Mouse (Mus musculus) lung, postnatal 0 days (tissue): Measurements from ENCODE around the gene Pth1r. TPM values are rescaled to one million over a fixed set of nuclear protein-coding genes. Genes with fewer than 3 reads are reported as not detected.

ENCODE experiments used
- ATAC-seq: fragments of 200-750 bp; cut with Nextera tagmentation; 2 replicates; pipeline ENCODE4 v1.8.0; 2017; ENCODE audit warnings: moderate library complexity
- DNase-seq: peaks from one replicate; pipeline ENCODE4 v3.0.0-alpha.2; 2016; ENCODE audit warnings: low spot score
- H3K27ac ChIP-seq: fragments of 300-500 bp; sonication (generic); 2 replicates; pipeline ENCODE4 v1.5.1; 2014; ENCODE audit warnings: antibody characterized with exemption, mild to moderate bottlenecking, low read length, mixed read lengths
- H3K27me3 ChIP-seq: fragments of 300-500 bp; sonication (generic); replicated peaks from 2 replicates; pipeline ENCODE4 v1.6.1; 2014; ENCODE audit warnings: low read length, mixed read lengths; ENCODE audit not compliant: insufficient read depth
- H3K36me3 ChIP-seq: fragments of 300-500 bp; sonication (generic); 2 replicates; pipeline ENCODE4 v1.6.1; 2014; ENCODE audit warnings: low read length, mixed read lengths; ENCODE audit not compliant: insufficient read depth
- H3K4me1 ChIP-seq: fragments of 300-500 bp; sonication (generic); 2 replicates; pipeline ENCODE4 v1.6.1; 2014; ENCODE audit warnings: antibody characterized with exemption, low read depth, low read length, mixed read lengths; ENCODE audit not compliant: insufficient read depth
- H3K4me2 ChIP-seq: fragments of 300-500 bp; sonication (generic); replicated peaks from 2 replicates; pipeline ENCODE4 v1.6.1; 2014; ENCODE audit warnings: low read depth, mild to moderate bottlenecking, low read length, moderate library complexity, mixed read lengths
- H3K4me3 ChIP-seq: fragments of 300-500 bp; sonication (generic); 2 replicates; pipeline ENCODE4 v1.5.1; 2014; ENCODE audit warnings: low read depth, low read length
- H3K9ac ChIP-seq: fragments of 300-500 bp; sonication (generic); replicated peaks from 2 replicates; pipeline ENCODE4 v1.6.1; 2014; ENCODE audit warnings: low read depth, mild to moderate bottlenecking
- H3K9me3 ChIP-seq: fragments of 300-500 bp; sonication (generic); 2 replicates; pipeline ENCODE4 v1.6.1; 2016; ENCODE audit warnings: low read length, mixed read lengths
- CTCF ChIP-seq: IDR thresholded peaks from 2 replicates; pipeline ENCODE4 v1.5.1; 2016; ENCODE audit warnings: antibody characterized with exemption, mild to moderate bottlenecking
- EP300 ChIP-seq: IDR thresholded peaks from 2 replicates; pipeline ENCODE4 v1.6.1; 2016; ENCODE audit warnings: antibody characterized with exemption, mild to moderate bottlenecking, control low read depth
- WGBS: fragments of 180-500 bp; shearing (Covaris S2); extraction: QIAGEN DNeasy Blood & Tissue Kit; methylation state at CpG from one replicate; pipeline ENCODE4 v1.1.7; 2014; 5-methylcytosine and 5-hydroxymethylcytosine counted together
- polyA plus RNA-seq: library from polyadenylated mRNA; unstranded; fragments of >200 nt; fragmentation: Nextera tagmentation; extraction: Ambion mirVana; gene quantifications from 2 replicates; pipeline ENCODE4 v1.2.1, GENCODE M21; 2015

The Pth1r gene
- polyA plus RNA-seq, 1 experiment from 2014 or later: 19.4 TPM

- peak; percentile 60 for DNase-seq
- H3K9me3 ChIP-seq: no peaks in the 10 kb centered on the region
- H3K36me3 ChIP-seq: no peaks in the 10 kb centered on the region; the same call in 1 of the 2 replicates
- H3K27me3 ChIP-seq: no peaks in the 10 kb centered on the region
- no peaks in the 10 kb centered on the region for H3K4me1 ChIP-seq
- 72% methylated on average over 5 of the region's 5 CpGs for WGBS
- no peak overlapping the region for H3K9ac ChIP-seq
- H3K4me2 ChIP-seq: no peak overlapping the region
- H3K4me3 ChIP-seq: no peak overlapping the region
- H3K27ac ChIP-seq: peak overlapping the region; percentile 65
- ATAC-seq: peak; percentile 68
- TF ChIP-seq CTCF (peak; percentile 12), EP300 (no peak)
These were observed 50.5 kb downstream of the Pth1r start for GRCm38 (mm10) chr9:110696427-110696826.

- Histone ChIP-seq H3K4me3 (no peak overlapping the region), H3K36me3 (no peaks in the 10 kb centered on the region; the same call in 1 of the 2 replicates), H3K27me3 (no peaks in the 10 kb centered on the region), H3K4me1 (no peaks in the 10 kb centered on the region), H3K4me2 (no peak overlapping the region), H3K9me3 (no peaks in the 10 kb centered on the region), H3K9ac (no peak overlapping the region), H3K27ac (no peak overlapping the region)
- ATAC-seq: no peak
- no peak for TF ChIP-seq EP300
- DNase-seq: no peak
- 87% methylated on average over 4 of the region's 4 CpGs for WGBS
These were observed 51.7 kb downstream of the Pth1r start for GRCm38 (mm10) chr9:110695165-110695755.

GRCm38 (mm10) chr9:110689261-110689779 lies 57.6 kb downstream of the Pth1r start:
- Histone ChIP-seq H3K4me1 (peaks cover 22% of the 10 kb centered on the region), H3K27me3 (no peaks in the 10 kb centered on the region), H3K27ac (peak overlapping the region; percentile 88), H3K4me2 (peak overlapping the region; percentile 23; the same call in 1 of the 2 replicates), H3K9me3 (no peaks in the 10 kb centered on the region), H3K9ac (no peak overlapping the region), H3K36me3 (no peaks in the 10 kb centered on the region), H3K4me3 (no peak overlapping the region)
- peak; percentile 84 for ATAC-seq
- TF ChIP-seq CTCF: no peak
- peak; percentile 95 for TF ChIP-seq EP300
- 50% methylated on average over 8 of the region's 8 CpGs for WGBS
- peak; percentile 91 for DNase-seq

- TF ChIP-seq EP300: no peak
- no peak for TF ChIP-seq CTCF
- H3K27me3 ChIP-seq: no peaks in the 10 kb centered on the region
- no peak overlapping the region for H3K9ac ChIP-seq
- no peak overlapping the region for H3K4me2 ChIP-seq
- no peaks in the 10 kb centered on the region for H3K9me3 ChIP-seq
- no peaks in the 10 kb centered on the region for H3K36me3 ChIP-seq
- WGBS: 66% methylated on average over 2 of the region's 2 CpGs
- ATAC-seq: no peak
- H3K27ac ChIP-seq: no peak overlapping the region
- DNase-seq: no peak
- peaks cover 32% of the 10 kb centered on the region for H3K4me1 ChIP-seq
- no peak overlapping the region for H3K4me3 ChIP-seq
These were observed 59.1 kb downstream of the Pth1r start for GRCm38 (mm10) chr9:110687846-110688245.

GRCm38 (mm10) chr9:110687061-110687460 lies 59.9 kb downstream of the Pth1r start:
- no peak overlapping the region for H3K4me2 ChIP-seq
- TF ChIP-seq CTCF (peak; percentile 35; the same call in 1 of the 2 replicates), EP300 (no peak)
- H3K27ac ChIP-seq: peak overlapping the region; percentile 98
- peaks cover 36% of the 10 kb centered on the region for H3K4me1 ChIP-seq
- no peak overlapping the region for H3K4me3 ChIP-seq
- H3K27me3 ChIP-seq: no peaks in the 10 kb centered on the region
- WGBS: 67% methylated on average over 5 of the region's 5 CpGs
- no peaks in the 10 kb centered on the region for H3K36me3 ChIP-seq
- ATAC-seq (no peak), DNase-seq (no peak)
- H3K9me3 ChIP-seq: no peaks in the 10 kb centered on the region
- H3K9ac ChIP-seq: no peak overlapping the region

- WGBS: 47% methylated on average over 3 of the region's 3 CpGs
These were observed 60.5 kb downstream of the Pth1r start for GRCm38 (mm10) chr9:110686472-110686871.

More at GRCm38 (mm10) chr9:110686472-110686871, 60.5 kb downstream of the Pth1r start:
- Histone ChIP-seq H3K4me2 (no peak overlapping the region), H3K4me1 (peaks cover 39% of the 10 kb centered on the region), H3K36me3 (no peaks in the 10 kb centered on the region), H3K9me3 (no peaks in the 10 kb centered on the region), H3K4me3 (no peak overlapping the region), H3K27me3 (no peaks in the 10 kb centered on the region), H3K9ac (0 out of 2 replicates have a peak overlapping the region, but pooled peaks have one; percentile 12), H3K27ac (peak overlapping the region; percentile 98)
- TF ChIP-seq EP300: no peak
- TF ChIP-seq CTCF: no peak
- DNase-seq (no peak), ATAC-seq (no peak)
